Mouse (Mus musculus) liver, embryonic 11.5 days (tissue): ENCODE measurements at regions not wholly inside any gene's neighbourhood (a gene's known extent, or its start where the extent isn't known, plus 50 kb on each side); places are given as distances from the start of the nearest gene placed in this dataset.

Source experiments
- ATAC-seq: fragments of 200-750 bp; cut with Nextera tagmentation; replicated peaks from 2 replicates; pipeline ENCODE4 v1.8.0; 2017; ENCODE audit warnings: moderate number of reproducible peaks, mild to moderate bottlenecking, moderate TSS enrichment, moderate library complexity; ENCODE audit not compliant: low FRiP score
- DNase-seq: peaks from one replicate; pipeline ENCODE4 v3.0.0-alpha.2; 2017; ENCODE audit warnings: low spot score
- H3K27ac ChIP-seq: fragments of 300-500 bp; sonication (generic); 2 replicates; pipeline ENCODE4 v1.5.1; 2014; ENCODE audit warnings: mild to moderate bottlenecking, low read depth, low read length, control low read depth
- H3K27me3 ChIP-seq: fragments of 300-500 bp; sonication (generic); replicated peaks from 2 replicates; pipeline ENCODE4 v1.6.1; 2014; ENCODE audit warnings: low read length, mixed read lengths; ENCODE audit not compliant: control insufficient read depth, insufficient read depth
- H3K36me3 ChIP-seq: fragments of 300-500 bp; sonication (generic); 2 replicates; pipeline ENCODE4 v1.6.1; 2014; ENCODE audit warnings: mild to moderate bottlenecking, low read length, moderate library complexity, mixed read lengths; ENCODE audit not compliant: control insufficient read depth, insufficient read depth
- H3K4me1 ChIP-seq: fragments of 300-500 bp; sonication (generic); replicated peaks from 2 replicates; pipeline ENCODE4 v1.6.1; 2014; ENCODE audit warnings: low read length, mixed read lengths; ENCODE audit not compliant: control insufficient read depth, insufficient read depth
- H3K4me2 ChIP-seq: fragments of 300-500 bp; sonication (generic); 2 replicates; pipeline ENCODE4 v1.6.1; 2014; ENCODE audit warnings: mild to moderate bottlenecking, control low read depth, moderate library complexity
- H3K4me3 ChIP-seq: fragments of 300-500 bp; sonication (generic); 2 replicates; pipeline ENCODE4 v1.5.1; 2014; ENCODE audit warnings: low read depth, low read length, control low read depth
- H3K9ac ChIP-seq: fragments of 300-500 bp; sonication (generic); 2 replicates; pipeline ENCODE4 v1.6.1; 2014; ENCODE audit warnings: low read depth, low read length, control low read depth
- H3K9me3 ChIP-seq: fragments of 300-500 bp; sonication (generic); 2 replicates; pipeline ENCODE4 v1.6.1; 2016; ENCODE audit warnings: low read length, inconsistent platforms, mixed read lengths; ENCODE audit not compliant: control insufficient read depth
- WGBS: fragments of 180-500 bp; shearing (Covaris S2); extraction: QIAGEN DNeasy Blood & Tissue Kit; methylation state at CpG from one replicate; pipeline ENCODE4 v1.1.7; 2014; 5-methylcytosine and 5-hydroxymethylcytosine counted together

- WGBS = 84% methylated on average over 2 of the region's 2 CpGs
- no peak for ATAC-seq
- H3K36me3 ChIP-seq = no peaks in the 10 kb centered on the region
- no peak overlapping the region for H3K4me3 ChIP-seq
- no peaks in the 10 kb centered on the region for H3K27me3 ChIP-seq
- H3K4me2 ChIP-seq = no peak overlapping the region
- H3K9ac ChIP-seq = no peak overlapping the region
- DNase-seq = no peak
- no peaks in the 10 kb centered on the region for H3K4me1 ChIP-seq
- no peaks in the 10 kb centered on the region for H3K9me3 ChIP-seq
- H3K27ac ChIP-seq = no peak overlapping the region
Measured at GRCm38 (mm10) chr3:137029546-137029945, 311.3 kb upstream of the Emcn start.

GRCm38 (mm10) chr3:137032802-137033201 is 308.1 kb upstream of the Emcn start:
- 78% methylated on average over 2 of the region's 2 CpGs for WGBS
- H3K9me3 ChIP-seq = no peaks in the 10 kb centered on the region

GRCm38 (mm10) chr3:137039638-137040037 is 301.2 kb upstream of the Emcn start:
- WGBS = 78% methylated on average over 8 of the region's 8 CpGs
- DNase-seq (no peak), ATAC-seq (no peak)
- no peaks in the 10 kb centered on the region for H3K27me3 ChIP-seq
- no peaks in the 10 kb centered on the region for H3K9me3 ChIP-seq
- no peak overlapping the region for H3K9ac ChIP-seq
- H3K4me3 ChIP-seq = no peak overlapping the region
- H3K36me3 ChIP-seq = no peaks in the 10 kb centered on the region
- H3K4me2 ChIP-seq = no peak overlapping the region
- H3K27ac ChIP-seq = no peak overlapping the region
- no peaks in the 10 kb centered on the region for H3K4me1 ChIP-seq

More at GRCm38 (mm10) chr3:137032802-137033201, 308.1 kb upstream of the Emcn start:
- H3K27ac ChIP-seq = no peak overlapping the region
- no peaks in the 10 kb centered on the region for H3K27me3 ChIP-seq
- H3K4me3 ChIP-seq = no peak overlapping the region
- H3K36me3 ChIP-seq = no peaks in the 10 kb centered on the region
- no peak for ATAC-seq
- H3K9ac ChIP-seq = no peak overlapping the region
- DNase-seq = no peak
- H3K4me2 ChIP-seq = no peak overlapping the region
- H3K4me1 ChIP-seq = no peaks in the 10 kb centered on the region

GRCm38 (mm10) chr3:137056544-137057224 is 284.2 kb upstream of the Emcn start:
- DNase-seq (no peak), ATAC-seq (no peak)
- H3K4me3 ChIP-seq = no peak overlapping the region
- WGBS = 83% methylated on average over 6 of the region's 6 CpGs
- no peaks in the 10 kb centered on the region for H3K9me3 ChIP-seq
- no peaks in the 10 kb centered on the region for H3K36me3 ChIP-seq
- no peak overlapping the region for H3K27ac ChIP-seq
- no peak overlapping the region for H3K4me2 ChIP-seq
- no peaks in the 10 kb centered on the region for H3K27me3 ChIP-seq
- no peak overlapping the region for H3K9ac ChIP-seq
- no peaks in the 10 kb centered on the region for H3K4me1 ChIP-seq

DNA sequence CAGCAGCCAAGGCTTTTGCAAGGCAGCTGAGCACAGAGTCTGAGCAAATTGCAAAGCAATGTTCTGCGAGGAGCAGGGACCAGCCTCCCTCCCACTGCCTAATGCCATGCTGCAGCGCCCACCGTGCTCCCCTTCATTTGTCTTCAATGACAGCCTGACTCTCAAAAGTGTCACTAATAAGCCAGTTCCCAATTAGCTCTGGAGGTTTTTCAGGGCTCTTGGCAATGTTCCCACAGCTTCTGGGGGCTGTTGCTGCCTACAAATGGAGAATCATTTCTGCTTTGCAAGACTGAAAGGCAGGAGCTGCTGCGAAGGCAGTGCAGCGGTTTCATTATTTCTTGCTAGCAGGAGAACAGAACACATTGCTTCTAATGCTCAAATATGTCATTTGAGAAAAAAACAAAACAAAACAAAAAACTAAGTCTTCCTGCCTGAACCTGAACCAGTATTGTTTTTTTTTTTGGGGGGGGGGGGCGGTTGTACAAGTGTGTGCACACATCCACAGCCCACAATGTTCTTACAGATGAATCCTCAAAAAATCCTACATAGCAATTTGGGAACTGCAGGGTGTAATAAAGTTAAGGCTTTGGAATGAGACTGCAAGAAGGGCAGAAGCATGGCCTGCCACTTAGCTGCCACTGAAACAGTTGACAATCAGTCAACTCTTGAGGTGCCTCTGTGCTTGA is 283.5 kb upstream of the Emcn start:
- DNase-seq (no peak), ATAC-seq (no peak)
- WGBS = 68% methylated on average over 6 of the region's 6 CpGs
- H3K9me3 ChIP-seq = no peaks in the 10 kb centered on the region
- no peak overlapping the region for H3K4me2 ChIP-seq
- H3K36me3 ChIP-seq = no peaks in the 10 kb centered on the region
- H3K9ac ChIP-seq = no peak overlapping the region
- H3K27me3 ChIP-seq = no peaks in the 10 kb centered on the region
- H3K4me3 ChIP-seq = no peak overlapping the region
- no peak overlapping the region for H3K27ac ChIP-seq
- no peaks in the 10 kb centered on the region for H3K4me1 ChIP-seq

- H3K4me1 ChIP-seq = no peaks in the 10 kb centered on the region
- no peak overlapping the region for H3K4me3 ChIP-seq
- no peak overlapping the region for H3K9ac ChIP-seq
- DNase-seq (no peak), ATAC-seq (no peak)
- H3K9me3 ChIP-seq = no peaks in the 10 kb centered on the region
- no peak overlapping the region for H3K27ac ChIP-seq
- WGBS = 87% methylated on average over 4 of the region's 4 CpGs
- H3K4me2 ChIP-seq = no peak overlapping the region
- H3K36me3 ChIP-seq = no peaks in the 10 kb centered on the region
- no peaks in the 10 kb centered on the region for H3K27me3 ChIP-seq
Measured at GRCm38 (mm10) chr3:137057911-137058260, 283.0 kb upstream of the Emcn start.

DNA sequence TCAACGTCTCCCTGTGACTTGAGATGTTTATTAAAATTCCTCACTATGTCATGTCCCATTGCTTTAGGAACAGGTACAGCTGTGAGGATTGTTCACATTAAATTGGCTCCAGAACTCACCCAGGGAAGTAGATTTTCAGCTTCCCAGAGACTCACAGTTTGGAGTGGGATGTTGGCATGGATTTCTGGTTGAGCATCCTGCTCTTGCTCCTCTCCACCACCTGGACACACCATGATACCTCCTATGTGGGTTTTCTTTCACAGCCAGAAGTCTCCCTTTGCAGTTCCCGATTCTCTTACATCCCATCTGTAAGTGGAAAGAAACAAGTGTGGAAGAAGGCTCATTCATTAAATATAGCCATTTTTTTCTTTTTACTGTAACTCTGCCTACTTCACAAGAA is 278.8 kb upstream of the Emcn start:
- 76% methylated on average over 2 of the region's 2 CpGs for WGBS
- H3K4me3 ChIP-seq = no peak overlapping the region
- ATAC-seq (no peak), DNase-seq (no peak)
- no peaks in the 10 kb centered on the region for H3K27me3 ChIP-seq
- no peaks in the 10 kb centered on the region for H3K36me3 ChIP-seq
- no peak overlapping the region for H3K9ac ChIP-seq
- H3K9me3 ChIP-seq = no peaks in the 10 kb centered on the region
- no peak overlapping the region for H3K27ac ChIP-seq
- H3K4me2 ChIP-seq = no peak overlapping the region
- H3K4me1 ChIP-seq = no peaks in the 10 kb centered on the region

DNA sequence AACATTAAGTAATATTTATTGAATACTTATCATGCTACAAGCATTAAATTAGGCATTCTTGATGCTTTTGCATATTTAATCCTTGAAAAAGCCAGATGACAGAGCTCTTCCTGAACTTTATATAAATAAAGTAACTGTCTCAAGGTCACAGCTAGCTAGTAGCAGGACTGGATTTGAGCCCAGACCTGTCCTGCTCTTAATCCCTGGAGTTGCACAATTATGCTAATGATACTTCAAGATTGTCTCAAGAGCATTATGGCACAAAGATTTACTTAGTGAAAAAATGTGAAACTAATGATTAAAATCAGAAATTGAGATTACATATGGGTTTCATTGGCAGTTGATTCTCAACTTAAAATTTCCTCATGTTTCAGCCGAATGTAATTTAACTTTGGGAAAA is 273.5 kb upstream of the Emcn start:
- H3K4me2 ChIP-seq = no peak overlapping the region
- no peak for DNase-seq

GRCm38 (mm10) chr3:137069334-137069733 is 271.5 kb upstream of the Emcn start:
- DNase-seq (no peak), ATAC-seq (no peak)
- Histone ChIP-seq H3K9me3 (no peaks in the 10 kb centered on the region), H3K9ac (no peak overlapping the region), H3K4me1 (no peaks in the 10 kb centered on the region), H3K4me3 (no peak overlapping the region), H3K27ac (no peak overlapping the region), H3K36me3 (no peaks in the 10 kb centered on the region), H3K4me2 (no peak overlapping the region), H3K27me3 (no peaks in the 10 kb centered on the region)
- 81% methylated on average over 3 of the region's 3 CpGs for WGBS

More for the DNA sequence above, 273.5 kb upstream of the Emcn start:
- H3K27ac ChIP-seq = no peak overlapping the region
- no peaks in the 10 kb centered on the region for H3K9me3 ChIP-seq
- no peaks in the 10 kb centered on the region for H3K27me3 ChIP-seq
- ATAC-seq = no peak
- WGBS = 85% methylated on average over 1 of the region's 1 CpGs
- H3K4me3 ChIP-seq = no peak overlapping the region
- no peak overlapping the region for H3K9ac ChIP-seq
- H3K4me1 ChIP-seq = no peaks in the 10 kb centered on the region
- no peaks in the 10 kb centered on the region for H3K36me3 ChIP-seq
